Mouse (Mus musculus): ENCODE results near the gene Cdc26.

Cdc26 gene

GRCm38 (mm10) chr4:62398956-62399355, 9.5 kb downstream of the Cdc26 start:
- DNase-seq (ENCODE audit: low spot score in 2 of 2), result peak in 1 of 2 experiments; percentile 7

- no peak for DNase-seq (ENCODE audit: low spot score in 2 of 2)
Observed at GRCm38 (mm10) chr4:62397616-62398365, 10.7 kb downstream of the Cdc26 start.

GRCm38 (mm10) chr4:62395806-62396205, 12.6 kb downstream of the Cdc26 start:
- no peak for DNase-seq (ENCODE audit: low spot score in 2 of 2)

GRCm38 (mm10) chr4:62393459-62393858, 15.0 kb downstream of the Cdc26 start:
- DNase-seq (ENCODE audit: low spot score in 2 of 2), result no peak

- DNase-seq (ENCODE audit: low spot score in 2 of 2), result no peak
Observed at GRCm38 (mm10) chr4:62391892-62392291, 16.6 kb downstream of the Cdc26 start.

- no peak for DNase-seq (ENCODE audit: low spot score in 2 of 2)
Observed at GRCm38 (mm10) chr4:62389592-62390512, 18.6 kb downstream of the Cdc26 start.

GRCm38 (mm10) chr4:62385439-62385838, 23.0 kb downstream of the Cdc26 start:
- DNase-seq (ENCODE audit: low spot score in 2 of 2), result no peak

GRCm38 (mm10) chr4:62384159-62384558, 24.3 kb downstream of the Cdc26 start:
- no peak for DNase-seq (ENCODE audit: low spot score in 2 of 2)

GRCm38 (mm10) chr4:62383752-62384151, 24.7 kb downstream of the Cdc26 start:
- no peak for DNase-seq (ENCODE audit: low spot score in 2 of 2)

- DNase-seq (ENCODE audit: low spot score in 2 of 2), result no peak
Observed at GRCm38 (mm10) chr4:62383207-62383606, 25.2 kb downstream of the Cdc26 start.

- DNase-seq (ENCODE audit: low spot score in 2 of 2), result no peak
Observed at GRCm38 (mm10) chr4:62379724-62380381, 28.6 kb downstream of the Cdc26 start.

GRCm38 (mm10) chr4:62376123-62376522, 32.3 kb downstream of the Cdc26 start:
- DNase-seq (ENCODE audit: low spot score in 2 of 2), result no peak

- DNase-seq (ENCODE audit: low spot score in 2 of 2), result no peak
Observed at GRCm38 (mm10) chr4:62374342-62374741, 34.1 kb downstream of the Cdc26 start.

GRCm38 (mm10) chr4:62373668-62374067, 34.8 kb downstream of the Cdc26 start:
- no peak for DNase-seq (ENCODE audit: low spot score in 2 of 2)

GRCm38 (mm10) chr4:62372818-62373520, 35.5 kb downstream of the Cdc26 start:
- no peak for DNase-seq (ENCODE audit: low spot score in 2 of 2)

GRCm38 (mm10) chr4:62372410-62372809, 36.0 kb downstream of the Cdc26 start:
- DNase-seq (ENCODE audit: low spot score in 2 of 2), result no peak

GRCm38 (mm10) chr4:62369091-62369490, 39.4 kb downstream of the Cdc26 start:
- no peak for DNase-seq (ENCODE audit: low spot score in 2 of 2)

- no peak for DNase-seq (ENCODE audit: low spot score in 2 of 2)
Observed at GRCm38 (mm10) chr4:62367586-62367985, 40.9 kb downstream of the Cdc26 start.

GRCm38 (mm10) chr4:62366291-62366690, 42.2 kb downstream of the Cdc26 start:
- no peak for DNase-seq (ENCODE audit: low spot score in 2 of 2)

GRCm38 (mm10) chr4:62364299-62364698, 44.1 kb downstream of the Cdc26 start:
- no peak for DNase-seq (ENCODE audit: low spot score in 2 of 2)

- no peak for DNase-seq (ENCODE audit: low spot score in 2 of 2)
Observed at GRCm38 (mm10) chr4:62362437-62362836, 46.0 kb downstream of the Cdc26 start.

GRCm38 (mm10) chr4:62361997-62362396, 46.4 kb downstream of the Cdc26 start:
- DNase-seq (ENCODE audit: low spot score in 2 of 2), result no peak
